ENCODE assay signal across 8 mouse cellular contexts in genomic region chr7:126676207-126676606, GRCm38 (mm10). TPM values are rescaled to one million over a fixed set of nuclear protein-coding genes. Genes with fewer than 3 reads are reported as not detected.
A peak's percentile ranks its signal among the peaks of the same experiment; 100 is the strongest.
DNase-seq lines count a peak whose midpoint lies in the region; ATAC-seq and TF ChIP-seq lines count a peak whose summit lies in the region.

Sult1a1 (minus strand) TSS chr7:126676432.

- TF ChIP-seq POLR2A in kidney, adult 2 months (IDR thresholded peaks at IDR 0.05; ENCODE audit: low read depth, low read length), result peak; percentile 15
- TF ChIP-seq POLR2A in olfactory bulb, adult 2 months (IDR thresholded peaks at IDR 0.05; ENCODE audit: insufficient read depth, low read depth, low read length), result no peak

- H3K4me3 ChIP-seq in kidney, adult 2 months (ENCODE audit: insufficient read depth, low read depth, low read length), result peak within 1 kb of the TSS; percentile 49
- H3K4me3 ChIP-seq in olfactory bulb, adult 2 months (ENCODE audit: insufficient read depth, low read depth, low read length), result peak within 1 kb of the TSS; percentile 32
- no peak within 1 kb of the TSS for H3K4me3 ChIP-seq in midbrain, embryonic 16.5 days (ENCODE audit: low read depth, low read length)

- 3% methylated on average over 1 of the region's 1 CpGs for WGBS in kidney, adult 2 months
- 26% methylated on average over 1 of the region's 1 CpGs for WGBS in olfactory bulb, adult 2 months
- WGBS in midbrain, embryonic 16.5 days, result 75% methylated on average over 1 of the region's 1 CpGs

- DNase-seq in right cerebral cortex, adult 18-20 months, result peak; percentile 48
- DNase-seq in right cerebral cortex, postnatal 14 days, result no peak
- DNase-seq in gastrocnemius, postnatal 14 days, result no peak
- peak; percentile 90 for DNase-seq in kidney, adult 2 months
- DNase-seq in cerebellum, postnatal 25 days, result no peak

- H3K4me1 ChIP-seq in kidney, adult 2 months (ENCODE audit: control insufficient read depth, insufficient read depth, low read length), result peaks cover 17% of the 10 kb centered on the region
- H3K4me1 ChIP-seq in olfactory bulb, adult 2 months (ENCODE audit: control insufficient read depth, insufficient read depth, low read length), result peaks cover 5% of the 10 kb centered on the region; the same call in 1 of the 2 replicates
- H3K4me1 ChIP-seq in midbrain, embryonic 16.5 days (ENCODE audit: control insufficient read depth, insufficient read depth, low read length), result no peaks in the 10 kb centered on the region

- no peak within 1 kb of the TSS for H3K9ac ChIP-seq in midbrain, embryonic 16.5 days (ENCODE audit: low read depth, low read length)

- no peaks in the 10 kb centered on the region for H3K27me3 ChIP-seq in kidney, adult 2 months (replicated peaks; ENCODE audit: control insufficient read depth, insufficient read depth, low read length)
- no peaks in the 10 kb centered on the region for H3K27me3 ChIP-seq in midbrain, embryonic 16.5 days (ENCODE audit: control insufficient read depth, insufficient read depth, low read depth, low read length)

- H3K4me2 ChIP-seq in midbrain, embryonic 16.5 days (ENCODE audit: low read length), result no peak within 1 kb of the TSS

- peak within 1 kb of the TSS; percentile 88 for H3K27ac ChIP-seq in kidney, adult 2 months (ENCODE audit: insufficient read depth, low read depth, low read length)
- H3K27ac ChIP-seq in olfactory bulb, adult 2 months (ENCODE audit: insufficient read depth, low read depth, low read length), result peak within 1 kb of the TSS; percentile 67
- H3K27ac ChIP-seq in midbrain, embryonic 16.5 days (ENCODE audit: low read length), result no peak within 1 kb of the TSS

- TF ChIP-seq CTCF in kidney, adult 2 months (conservative IDR thresholded peaks at IDR 0.05; ENCODE audit: insufficient read depth, insufficient read length, low read depth, low read length), result no peak
- no peak for TF ChIP-seq CTCF in olfactory bulb, adult 2 months (IDR thresholded peaks at IDR 0.05; ENCODE audit: insufficient read depth, low read depth, low read length)

- no peaks in the 10 kb centered on the region for H3K9me3 ChIP-seq in midbrain, embryonic 16.5 days (replicated peaks; ENCODE audit: control insufficient read depth, low read length, poor library complexity, severe bottlenecking)

- no peak for ATAC-seq in megakaryocyte, adult 5-6 weeks (ENCODE audit: poor library complexity, severe bottlenecking)
- no peak for ATAC-seq in midbrain, embryonic 16.5 days

- peaks cover 4% of the 10 kb centered on the region for H3K36me3 ChIP-seq in kidney, adult 2 months (ENCODE audit: control insufficient read depth, insufficient read depth, low read length)
- H3K36me3 ChIP-seq in midbrain, embryonic 16.5 days (ENCODE audit: control insufficient read depth, insufficient read depth, low read length), result peaks cover 12% of the 10 kb centered on the region

- intact Hi-C loops in gastrocnemius, postnatal 14 days (cut with DNase I; ENCODE audit: low total_unique reads), result no loop called here

RNA-seq across cellular contexts. Expression of gene Sult1a1, which starts in this region (rescaled TPM):
- 10 to 100 TPM; 20.3 to 45.9 TPM for total RNA-seq in gastrocnemius, postnatal 14 days (2021)
- 29.0 and 30.1 TPM in 2 replicates for polyA plus RNA-seq in kidney, adult 2 months (2012; rRNA removed)
- polyA plus RNA-seq in olfactory bulb, adult 2 months (2012; ENCODE audit: insufficient read depth, insufficient read length, low replicate concordance, missing spikeins), result not detected in 2 replicates
- 4.8 and 6.6 TPM in 2 replicates for total RNA-seq in megakaryocyte, adult 5-6 weeks (2015)
- total RNA-seq in megakaryocyte, adult 5-6 weeks (2017), result 6.6 and 6.9 TPM in 2 replicates
- polyA plus RNA-seq in midbrain, embryonic 16.5 days (2015; fragmentation: Nextera tagmentation; extraction: Ambion mirVana), result 7.6 and 8.5 TPM in 2 replicates

Comparison
In these comparisons a context has a peak if more than half of its experiments do, and no peak if none do; other contexts are left out.
1. DNase-seq: peak in right cerebral cortex, adult 18-20 months (single experiment) and kidney, adult 2 months (single experiment); none in right cerebral cortex, postnatal 14 days (single experiment), gastrocnemius, postnatal 14 days (single experiment) and cerebellum, postnatal 25 days (0 of 2).